Mouse (Mus musculus) kidney, embryonic 14.5 days (tissue): ENCODE data around the gene Anks4b. TPM values are rescaled to one million over a fixed set of nuclear protein-coding genes. Genes with fewer than 3 reads are reported as not detected.

Experiments used
- ATAC-seq: fragments of 200-750 bp; cut with Nextera tagmentation; 2 replicates; pipeline ENCODE4 v1.8.0; 2017; ENCODE audit warnings: moderate number of reproducible peaks, mild to moderate bottlenecking, moderate TSS enrichment, moderate library complexity; ENCODE audit not compliant: low FRiP score, low TSS enrichment
- H3K27ac ChIP-seq: fragments of 300-500 bp; sonication (generic); 2 replicates; pipeline ENCODE4 v1.5.1; 2014; ENCODE audit warnings: low read depth, mild to moderate bottlenecking, low read length, moderate library complexity, mixed read lengths
- H3K27me3 ChIP-seq: fragments of 300-500 bp; sonication (generic); 2 replicates; pipeline ENCODE4 v1.6.1; 2014; ENCODE audit warnings: mild to moderate bottlenecking, low read length; ENCODE audit not compliant: control insufficient read depth, insufficient read depth
- H3K36me3 ChIP-seq: fragments of 300-500 bp; sonication (generic); 2 replicates; pipeline ENCODE4 v1.6.1; 2014; ENCODE audit warnings: low read length, mixed read lengths; ENCODE audit not compliant: control insufficient read depth, insufficient read depth
- H3K4me1 ChIP-seq: fragments of 300-500 bp; sonication (generic); 2 replicates; pipeline ENCODE4 v1.6.1; 2014; ENCODE audit warnings: low read length, mixed read lengths; ENCODE audit not compliant: control insufficient read depth, insufficient read depth
- H3K4me2 ChIP-seq: fragments of 300-500 bp; sonication (generic); replicated peaks from 2 replicates; pipeline ENCODE4 v1.6.1; 2014; ENCODE audit warnings: low read depth, mild to moderate bottlenecking, low read length
- H3K4me3 ChIP-seq: fragments of 300-500 bp; sonication (generic); 2 replicates; pipeline ENCODE4 v1.5.1; 2014; ENCODE audit warnings: mild to moderate bottlenecking, low read length
- H3K9ac ChIP-seq: fragments of 300-500 bp; sonication (generic); 2 replicates; pipeline ENCODE4 v1.6.1; 2014; ENCODE audit warnings: low read depth, mild to moderate bottlenecking, low read length, moderate library complexity
- H3K9me3 ChIP-seq: fragments of 300-500 bp; sonication (generic); 2 replicates; pipeline ENCODE4 v1.6.1; 2016; ENCODE audit warnings: low read length; ENCODE audit not compliant: control insufficient read depth
- WGBS: fragments of 180-500 bp; shearing (Covaris S2); extraction: QIAGEN DNeasy Blood & Tissue Kit; methylation state at CpG from one replicate; pipeline ENCODE4 v1.1.7; 2014; 5-methylcytosine and 5-hydroxymethylcytosine counted together
- polyA plus RNA-seq: library from polyadenylated mRNA; unstranded; fragments of >200 nt; fragmentation: Nextera tagmentation; extraction: Ambion mirVana; gene quantifications from 2 replicates; pipeline ENCODE4 v1.2.1, GENCODE M21; 2014

The Anks4b gene
- 1.2 and 1.5 TPM in 2 replicates for polyA plus RNA-seq

GRCm38 (mm10) chr7:120173603-120174244 is at the start of gene Anks4b:
Gene Anks4b (plus strand): TSS chr7:120173858.
- no peak within 1 kb of the TSS for H3K27ac ChIP-seq
- H3K4me3 ChIP-seq, result no peak within 1 kb of the TSS
- 71% methylated on average over 10 of the region's 10 CpGs for WGBS
- H3K4me1 ChIP-seq, result no peaks in the 10 kb centered on the region
- H3K9ac ChIP-seq, result no peak within 1 kb of the TSS
- no peaks in the 10 kb centered on the region for H3K27me3 ChIP-seq
- no peaks in the 10 kb centered on the region for H3K9me3 ChIP-seq
- ATAC-seq, result peak; percentile 82
- no peaks in the 10 kb centered on the region for H3K36me3 ChIP-seq
- no peak within 1 kb of the TSS; the same call in 1 of the 2 replicates for H3K4me2 ChIP-seq

GRCm38 (mm10) chr7:120124844-120125243 is 48.8 kb upstream of the Anks4b start:
- H3K27me3 ChIP-seq, result no peaks in the 10 kb centered on the region
- H3K9me3 ChIP-seq, result no peaks in the 10 kb centered on the region
- no peak overlapping the region for H3K4me3 ChIP-seq
- H3K27ac ChIP-seq, result peak overlapping the region; percentile 47; the same call in 1 of the 2 replicates
- H3K9ac ChIP-seq, result no peak overlapping the region
- WGBS, result 0% methylated on average over 3 of the region's 3 CpGs
- peaks cover 7% of the 10 kb centered on the region; the same call in 1 of the 2 replicates for H3K36me3 ChIP-seq
- peaks cover 15% of the 10 kb centered on the region for H3K4me1 ChIP-seq
- ATAC-seq, result peak; percentile 91
- no peak overlapping the region for H3K4me2 ChIP-seq

DNA sequence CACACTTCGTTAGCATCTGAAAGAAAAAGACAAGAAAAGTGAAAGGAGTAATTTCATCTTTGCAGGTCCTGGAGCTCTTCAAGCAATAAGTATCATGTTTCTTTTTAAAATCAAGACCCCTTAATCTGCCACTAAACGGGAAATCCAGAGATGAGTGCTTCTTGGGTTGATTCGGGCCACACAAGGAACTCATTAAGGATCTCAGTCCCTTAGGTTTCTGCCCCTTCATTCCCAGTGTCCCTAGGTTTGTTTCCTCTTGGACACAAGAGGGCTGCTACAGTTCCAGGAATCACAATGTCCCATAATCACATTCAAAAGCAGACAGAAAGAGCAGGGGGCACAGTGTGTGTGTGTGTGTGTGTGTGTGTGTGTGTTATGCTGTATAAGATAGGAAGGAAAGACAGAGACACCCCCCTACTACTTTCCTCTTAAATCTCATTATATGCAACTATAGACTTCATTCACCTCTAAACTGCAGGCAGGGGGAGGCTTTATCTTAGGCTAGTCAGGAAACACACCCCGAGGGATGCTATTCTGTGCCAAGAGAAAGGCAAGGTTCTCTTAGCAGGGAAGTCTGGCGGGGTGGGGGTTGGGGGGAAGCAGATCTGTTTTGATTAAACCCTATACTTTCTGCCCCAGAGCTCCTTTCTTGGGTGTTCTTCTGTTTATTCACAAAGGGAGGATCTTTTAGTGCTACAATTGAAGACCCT is 46.5 kb upstream of the Anks4b start:
- WGBS, result 10% methylated on average over 5 of the region's 5 CpGs
- Histone ChIP-seq H3K9ac (no peak overlapping the region), H3K27me3 (no peaks in the 10 kb centered on the region), H3K4me2 (no peak overlapping the region), H3K27ac (peak overlapping the region; percentile 76; the same call in 1 of the 2 replicates), H3K9me3 (no peaks in the 10 kb centered on the region), H3K4me3 (no peak overlapping the region), H3K36me3 (no peaks in the 10 kb centered on the region), H3K4me1 (peaks cover 15% of the 10 kb centered on the region)
- peak; percentile 61 for ATAC-seq

DNA sequence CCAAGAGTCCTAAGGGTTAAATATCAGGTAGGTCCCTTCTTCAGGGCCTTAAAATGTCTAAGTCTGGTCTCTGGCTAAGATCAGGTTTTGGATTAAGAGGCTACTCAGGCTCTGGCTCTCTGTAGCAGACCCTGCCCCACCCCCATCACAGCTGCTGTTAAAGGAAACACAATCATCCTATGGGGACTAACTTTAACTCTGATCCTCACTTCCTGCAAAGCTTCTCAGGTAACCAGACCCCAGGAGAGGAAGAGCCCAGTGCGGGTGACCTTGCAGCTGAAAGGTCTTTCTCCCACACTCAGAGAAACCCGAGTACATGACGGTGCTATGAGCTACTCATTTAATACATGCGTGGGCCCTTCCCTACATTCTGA is 46.0 kb upstream of the Anks4b start:
- Histone ChIP-seq H3K4me1 (peaks cover 15% of the 10 kb centered on the region), H3K4me2 (no peak overlapping the region), H3K9me3 (no peaks in the 10 kb centered on the region), H3K36me3 (no peaks in the 10 kb centered on the region), H3K27ac (peak overlapping the region; percentile 76; the same call in 1 of the 2 replicates), H3K9ac (no peak overlapping the region), H3K4me3 (no peak overlapping the region), H3K27me3 (no peaks in the 10 kb centered on the region)
- peak; percentile 81 for ATAC-seq
- WGBS, result 8% methylated on average over 4 of the region's 4 CpGs

GRCm38 (mm10) chr7:120128951-120129350 is 44.7 kb upstream of the Anks4b start:
- 56% methylated on average over 4 of the region's 4 CpGs for WGBS
- Histone ChIP-seq H3K27ac (no peak overlapping the region), H3K4me3 (no peak overlapping the region), H3K27me3 (no peaks in the 10 kb centered on the region), H3K36me3 (no peaks in the 10 kb centered on the region), H3K9me3 (no peaks in the 10 kb centered on the region), H3K9ac (no peak overlapping the region), H3K4me2 (no peak overlapping the region), H3K4me1 (peaks cover 15% of the 10 kb centered on the region)
- no peak for ATAC-seq

DNA sequence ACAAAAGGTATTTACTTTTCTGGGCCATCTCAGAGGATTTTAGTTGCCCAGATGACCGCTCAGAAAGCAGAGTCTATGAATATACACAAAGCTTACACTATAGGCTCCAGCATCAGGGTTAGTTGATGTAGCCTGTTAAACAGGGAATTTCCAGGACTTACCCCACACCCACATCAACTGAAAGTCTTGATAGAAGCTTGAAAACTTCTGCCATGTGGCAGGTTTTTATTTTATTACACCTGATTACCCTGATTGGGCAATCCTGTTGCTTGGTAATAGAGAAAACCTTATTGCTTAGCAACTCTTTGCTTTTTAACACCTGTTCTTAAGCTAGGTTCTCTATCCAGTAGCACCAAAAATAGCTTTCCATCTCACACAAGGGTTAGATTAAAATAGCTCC is 30.9 kb upstream of the Anks4b start:
- Histone ChIP-seq H3K36me3 (no peaks in the 10 kb centered on the region), H3K4me3 (no peak overlapping the region), H3K27ac (no peak overlapping the region), H3K9ac (no peak overlapping the region), H3K9me3 (no peaks in the 10 kb centered on the region), H3K4me2 (no peak overlapping the region), H3K4me1 (no peaks in the 10 kb centered on the region), H3K27me3 (no peaks in the 10 kb centered on the region)
- ATAC-seq, result no peak
- WGBS, result 83% methylated on average over 1 of the region's 1 CpGs

- no peak for ATAC-seq
These were observed 28.5 kb upstream of the Anks4b start, which contains the start of gene Zp2 for GRCm38 (mm10) chr7:120145191-120145590. Gene Zp2 (minus strand): TSS chr7:120145291.

DNA sequence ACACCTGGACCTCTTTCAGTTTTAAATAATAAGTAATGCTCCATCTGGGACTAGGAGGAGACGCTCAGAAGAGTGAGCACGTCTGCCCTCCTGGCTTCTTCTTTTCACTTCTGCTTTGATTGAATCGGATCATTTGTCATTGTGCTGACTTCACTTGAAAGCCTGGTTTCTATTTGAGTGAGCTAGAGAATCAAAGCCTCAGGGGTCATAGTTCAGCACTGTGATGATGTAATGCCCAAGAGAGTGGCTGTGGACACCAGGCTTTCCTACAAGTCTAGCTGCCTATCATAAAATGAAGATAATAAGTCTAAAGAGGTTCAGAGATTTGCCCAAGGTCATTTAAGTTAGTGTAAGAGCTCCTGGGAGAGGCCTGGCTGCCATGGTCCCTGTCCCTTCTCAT is 23.4 kb upstream of the Anks4b start:
- Histone ChIP-seq H3K36me3 (no peaks in the 10 kb centered on the region), H3K27me3 (no peaks in the 10 kb centered on the region), H3K9me3 (no peaks in the 10 kb centered on the region), H3K4me1 (no peaks in the 10 kb centered on the region), H3K4me2 (no peak overlapping the region), H3K9ac (no peak overlapping the region), H3K4me3 (no peak overlapping the region), H3K27ac (no peak overlapping the region)
- WGBS, result 30% methylated on average over 3 of the region's 3 CpGs
- no peak for ATAC-seq

More at GRCm38 (mm10) chr7:120145191-120145590, 28.5 kb upstream of the Anks4b start, which contains the start of gene Zp2:
- Histone ChIP-seq H3K4me3 (no peak within 1 kb of the TSS), H3K27me3 (no peaks in the 10 kb centered on the region), H3K27ac (no peak within 1 kb of the TSS), H3K4me1 (no peaks in the 10 kb centered on the region), H3K4me2 (no peak within 1 kb of the TSS), H3K9ac (no peak within 1 kb of the TSS), H3K36me3 (no peaks in the 10 kb centered on the region), H3K9me3 (no peaks in the 10 kb centered on the region)
- WGBS, result 76% methylated on average over 9 of the region's 9 CpGs

GRCm38 (mm10) chr7:120150898-120151297 is 22.8 kb upstream of the Anks4b start:
- WGBS, result 82% methylated on average over 2 of the region's 2 CpGs

More at GRCm38 (mm10) chr7:120150898-120151297, 22.8 kb upstream of the Anks4b start:
- no peak for ATAC-seq
- Histone ChIP-seq H3K9ac (no peak overlapping the region), H3K4me3 (no peak overlapping the region), H3K36me3 (no peaks in the 10 kb centered on the region), H3K4me2 (no peak overlapping the region), H3K27ac (no peak overlapping the region), H3K4me1 (no peaks in the 10 kb centered on the region), H3K9me3 (no peaks in the 10 kb centered on the region), H3K27me3 (no peaks in the 10 kb centered on the region)
